Mouse (Mus musculus) B cell, adult 2 months (primary cell): ENCODE results near the gene Plekha7.

Experiments
- DNase-seq, 2 experiments: peaks; one replicate each; pipeline ENCODE4 v3.0.0; 2022

The Plekha7 gene

DNA sequence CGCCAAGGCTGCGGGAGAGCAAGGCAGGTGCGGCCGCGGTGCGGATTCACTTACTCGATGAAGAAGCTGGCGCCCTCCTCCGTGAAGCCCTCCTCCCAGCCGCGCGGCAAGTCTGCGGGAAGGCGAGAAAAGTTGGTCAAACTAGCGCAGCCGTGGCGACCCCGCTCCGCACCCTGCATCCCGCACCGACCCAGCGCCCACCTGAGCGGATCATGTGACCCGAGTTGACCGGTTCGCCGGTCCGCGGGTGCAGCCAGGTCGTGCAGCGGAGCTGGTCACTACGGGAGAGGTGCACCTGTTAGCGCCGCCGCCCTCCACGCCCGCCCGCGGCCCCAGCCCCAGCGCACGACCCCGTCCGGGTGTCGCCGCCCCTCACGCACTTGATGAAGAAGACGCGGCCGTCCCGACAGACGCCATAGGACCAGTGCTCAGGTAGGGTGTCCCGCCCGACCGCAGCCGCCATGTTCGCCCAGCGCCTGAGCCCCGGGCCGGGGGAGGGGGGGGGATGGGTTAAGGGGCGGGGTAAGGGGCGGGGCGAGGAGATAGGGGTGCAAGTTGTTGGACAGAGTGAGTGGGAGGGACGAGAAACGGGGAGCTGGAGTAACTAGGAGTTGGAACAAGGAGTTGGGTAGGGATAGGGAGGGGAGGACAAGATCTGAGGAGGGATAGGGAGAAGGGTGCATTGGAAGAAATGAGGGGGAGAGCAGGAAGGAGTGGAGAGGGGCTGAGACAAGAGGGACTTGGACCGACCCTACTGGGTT lies at the start of gene Plekha7:
Gene Plekha7 (minus strand): TSS at position 506 of the 761 bp plus-strand sequence.
- DNase-seq, result peak; percentile 56 to 57

DNA sequence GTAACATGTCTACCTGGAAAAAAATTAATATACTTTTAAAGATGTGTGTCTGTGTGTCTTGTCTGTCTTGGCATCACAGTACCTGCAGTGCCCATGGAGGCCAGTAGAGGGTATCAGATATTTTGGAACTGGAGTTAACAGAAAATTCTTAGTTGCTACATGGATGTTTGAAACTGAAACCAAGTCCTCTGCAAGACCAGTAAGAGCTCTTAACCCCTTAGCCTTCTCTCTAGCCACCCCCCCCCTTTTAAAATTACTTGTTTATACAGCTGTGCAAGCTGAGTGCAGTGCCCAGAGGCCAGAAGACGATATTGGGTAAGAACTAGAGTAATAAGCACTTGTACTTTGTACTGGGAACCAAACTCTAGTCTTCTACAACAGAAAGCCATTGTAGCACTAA lies 28.1 kb upstream of the Plekha7 start:
- DNase-seq, result peak; percentile 73 to 79

DNA sequence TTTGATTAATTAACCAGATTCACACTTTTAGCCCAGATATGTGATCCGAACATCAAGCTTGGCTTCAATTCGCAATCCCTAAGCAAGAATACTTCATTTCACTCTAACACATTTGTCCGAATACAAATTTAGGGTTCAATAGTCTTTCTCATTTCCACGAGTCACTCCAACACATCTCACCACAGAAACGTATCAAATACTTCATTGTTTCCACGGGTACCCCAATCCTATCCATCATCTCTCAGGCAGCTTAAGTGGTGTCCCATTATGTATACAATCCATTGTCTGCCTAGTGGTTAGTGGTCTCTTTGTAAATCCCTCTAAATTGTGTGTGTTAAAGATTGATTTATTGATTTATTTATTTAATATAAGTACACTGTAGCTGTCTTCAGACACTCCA lies 27.0 kb upstream of the Plekha7 start:
- DNase-seq, result no peak

GRCm38 (mm10) chr7:116334669-116335038 lies 26.5 kb upstream of the Plekha7 start:
- DNase-seq, result no peak

- DNase-seq, result peak; percentile 98
Measured at GRCm38 (mm10) chr7:116333713-116334668, 25.8 kb upstream of the Plekha7 start, which contains the start of gene Rps13. TSS of gene Rps13 (minus strand) at chr7:116334195.

DNA sequence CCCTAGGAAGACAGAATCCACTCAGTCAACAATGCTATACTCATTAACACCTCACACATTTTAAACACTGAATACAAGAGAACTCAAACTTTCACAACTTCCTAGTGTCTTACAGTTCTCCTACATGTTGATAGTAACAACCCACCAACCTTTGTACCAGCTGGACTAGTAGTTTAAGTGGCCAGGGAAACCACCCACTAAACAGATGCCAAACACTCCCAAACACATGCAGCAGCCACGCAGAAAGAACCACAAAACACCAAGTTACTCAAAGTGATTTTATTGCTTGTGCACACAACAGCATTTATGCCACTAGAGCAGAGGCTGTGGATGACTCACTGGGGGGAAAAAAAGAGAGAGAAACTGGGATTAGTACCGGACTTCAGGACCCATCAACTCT lies 23.1 kb upstream of the Plekha7 start:
- no peak for DNase-seq

GRCm38 (mm10) chr7:116329858-116330257 lies 21.7 kb upstream of the Plekha7 start:
- DNase-seq, result no peak

DNA sequence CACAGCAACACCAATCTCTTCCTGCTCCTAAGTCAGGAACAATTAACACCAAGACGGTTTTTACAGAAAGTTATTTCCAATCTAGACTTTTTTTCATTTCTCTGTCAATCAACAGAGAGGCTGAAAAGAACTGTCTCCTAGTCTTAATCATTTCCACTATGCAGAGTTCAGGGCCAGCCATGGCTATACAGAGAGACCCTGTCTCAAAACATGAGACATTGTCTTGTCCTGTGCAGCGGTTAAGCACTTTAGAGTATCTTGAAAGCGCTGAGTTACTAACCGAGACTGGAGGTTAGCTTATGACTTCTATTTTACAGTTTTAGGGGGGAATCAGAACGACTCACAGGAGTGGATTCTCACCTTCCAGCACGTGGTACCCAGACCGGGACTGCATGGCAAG lies 20.6 kb upstream of the Plekha7 start:
- no peak for DNase-seq

DNA sequence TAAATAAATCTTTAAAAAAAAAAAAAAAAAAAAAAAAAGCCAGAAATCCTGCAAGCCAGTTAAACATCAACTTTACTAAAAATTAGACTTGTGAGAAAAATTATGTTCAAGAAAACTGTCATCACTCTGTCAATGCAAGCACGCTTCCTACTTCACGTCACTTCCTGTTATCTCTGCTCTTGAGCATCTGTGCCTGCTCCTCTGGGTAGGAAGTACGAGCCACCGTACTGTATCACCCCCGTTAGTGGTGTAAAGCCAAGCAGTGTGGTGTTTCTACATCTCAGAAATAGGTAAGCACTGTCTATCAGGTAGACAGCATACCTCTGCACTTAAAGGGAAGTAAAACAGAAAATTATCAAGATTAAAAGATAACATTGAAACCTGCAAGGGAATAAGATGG lies 19.7 kb upstream of the Plekha7 start:
- peak; percentile 42 to 57 for DNase-seq

- DNase-seq, result peak; percentile 56 to 57
Measured at GRCm38 (mm10) chr7:116323331-116323964, 15.3 kb upstream of the Plekha7 start.

- DNase-seq, result peak; percentile 26 to 37
Measured at GRCm38 (mm10) chr7:116309456-116309855, 1.3 kb upstream of the Plekha7 start.

- peak in 1 of 2 experiments; percentile 12 for DNase-seq
Measured at GRCm38 (mm10) chr7:116308632-116308991, 436 bp upstream of the Plekha7 start.

DNA sequence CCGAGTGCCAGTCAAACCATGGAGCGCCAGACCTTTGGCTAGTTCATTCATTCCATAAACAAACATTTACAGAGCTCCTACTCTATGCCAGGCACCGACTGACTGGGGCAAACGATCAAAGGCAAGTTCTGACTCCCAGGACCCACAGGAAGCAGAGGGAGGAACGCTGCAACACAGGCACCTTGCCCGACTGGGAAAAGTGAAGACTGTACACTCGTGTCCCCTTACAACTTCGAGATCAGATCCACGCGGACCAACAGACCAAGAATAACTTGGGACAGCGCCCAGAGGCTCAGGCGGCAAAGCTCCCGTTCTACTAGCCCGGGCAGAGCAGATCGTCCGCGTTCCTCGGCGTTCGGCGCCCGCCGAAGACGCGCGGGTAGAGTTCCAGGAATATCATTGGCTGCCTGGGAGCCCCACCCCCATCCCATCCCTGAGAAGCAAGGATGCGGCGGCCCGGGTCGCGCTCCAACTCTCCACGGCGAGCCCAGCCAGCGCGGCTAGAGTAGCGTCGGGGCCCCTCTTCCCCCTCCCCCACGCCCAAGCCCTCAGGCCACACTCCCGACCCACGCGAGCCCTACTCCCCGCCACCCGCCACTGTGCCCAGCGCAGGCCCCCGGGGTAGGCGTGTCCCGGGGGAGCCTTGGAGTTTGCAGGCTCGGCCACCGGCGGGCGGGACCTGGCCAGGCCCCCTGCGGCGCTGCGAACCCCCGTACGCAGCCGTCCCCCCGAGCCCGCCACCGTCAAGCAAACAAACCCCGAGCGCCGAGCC lies 891 bp downstream of the Plekha7 start:
- DNase-seq, result peak; percentile 38 to 43

GRCm38 (mm10) chr7:116306601-116307000 lies 1.6 kb downstream of the Plekha7 start:
- DNase-seq, result no peak

- DNase-seq, result no peak
Measured at GRCm38 (mm10) chr7:116301661-116302311, 6.4 kb downstream of the Plekha7 start.

- DNase-seq, result no peak
Measured at GRCm38 (mm10) chr7:116301144-116301543, 7.0 kb downstream of the Plekha7 start.

- DNase-seq, result no peak
Measured at GRCm38 (mm10) chr7:116298851-116299250, 9.3 kb downstream of the Plekha7 start.

DNA sequence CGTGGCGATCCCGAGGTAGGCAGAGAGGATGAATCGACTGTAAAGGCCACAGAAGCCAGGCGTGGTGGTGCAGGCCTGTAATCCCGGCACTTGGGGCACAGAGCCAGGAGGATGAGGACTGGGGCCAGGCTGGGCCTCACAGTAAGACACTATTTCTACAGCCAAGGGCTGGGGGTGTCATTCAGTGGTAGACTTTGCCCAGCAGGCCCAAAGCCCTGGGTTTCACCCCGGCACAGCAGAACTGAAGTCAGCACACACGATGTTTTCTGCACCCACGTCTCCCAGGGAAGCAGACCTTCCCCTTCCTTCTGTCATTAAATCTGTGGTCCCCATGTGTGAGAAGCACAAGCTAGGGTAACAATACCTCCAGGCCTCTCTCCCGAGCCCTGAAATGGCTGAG lies 9.8 kb downstream of the Plekha7 start:
- no peak for DNase-seq

DNA sequence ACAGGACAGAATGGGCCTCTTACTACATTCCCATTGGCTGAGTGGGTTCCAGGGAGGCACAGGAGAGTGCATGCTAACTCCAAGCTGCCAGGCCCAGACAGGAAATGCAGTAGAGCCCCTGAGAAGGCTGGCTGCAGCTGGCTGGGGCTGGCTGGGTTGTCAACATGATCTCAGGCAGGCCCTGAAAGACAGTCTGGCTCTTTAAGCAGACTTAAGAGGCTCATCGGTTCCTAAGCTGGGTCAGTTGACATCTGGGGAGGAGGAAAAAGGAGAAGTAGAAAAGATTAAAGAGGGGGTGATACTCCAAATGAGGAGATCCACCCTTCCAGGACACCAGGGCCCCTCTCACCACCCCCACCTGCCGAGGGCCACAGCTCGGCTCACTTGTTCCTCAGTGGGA lies 13.2 kb downstream of the Plekha7 start:
- peak in 1 of 2 experiments; percentile 4 for DNase-seq

- DNase-seq, result no peak
Measured at GRCm38 (mm10) chr7:116292377-116292776, 15.8 kb downstream of the Plekha7 start.

DNA sequence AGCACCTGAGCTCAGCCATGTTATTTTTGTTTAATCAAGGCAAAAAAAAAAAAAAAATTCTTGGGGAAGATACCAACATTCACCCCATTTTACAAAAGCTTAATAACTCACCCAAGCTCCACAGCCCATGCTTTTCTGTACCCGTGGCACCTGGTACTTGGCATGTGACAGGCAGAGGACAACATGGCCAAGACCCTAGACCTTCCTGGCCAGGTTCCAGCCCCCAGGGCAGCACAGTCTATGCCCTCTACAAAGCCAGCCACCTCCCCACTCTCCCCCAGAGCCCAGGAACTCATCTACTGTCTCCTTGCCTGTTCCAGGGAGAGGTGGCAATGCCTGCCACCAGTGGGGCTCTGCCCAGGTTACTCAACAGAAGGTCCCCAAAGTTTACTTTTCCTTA lies 17.6 kb downstream of the Plekha7 start:
- DNase-seq, result no peak

DNA sequence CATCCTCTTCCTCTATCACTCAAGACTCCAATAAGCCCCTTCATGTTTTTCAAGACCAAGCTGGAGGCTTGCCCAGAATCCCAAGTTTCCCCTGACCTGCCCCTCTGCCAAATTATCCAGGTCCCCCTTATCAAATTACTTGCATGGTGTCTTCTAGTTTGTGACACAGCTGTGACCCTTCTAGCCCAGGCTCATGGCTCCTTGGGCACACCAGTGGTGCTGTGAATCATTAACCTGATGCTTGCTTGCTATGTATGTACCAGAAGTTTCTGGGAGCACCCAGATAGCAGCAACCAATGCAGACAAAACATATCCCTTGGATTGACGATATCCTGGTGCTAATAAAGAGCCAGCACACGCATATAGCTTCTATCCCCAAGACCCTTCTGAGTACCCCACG lies 19.2 kb downstream of the Plekha7 start:
- DNase-seq, result no peak
